Mouse (Mus musculus): ENCODE data around the gene Gpr83. TPM values are rescaled to one million over a fixed set of nuclear protein-coding genes. Genes with fewer than 3 reads are reported as not detected.

The Gpr83 gene
- 0.20 and 0.47 TPM in 2 replicates for polyA plus RNA-seq (2014; fragmentation: Nextera tagmentation; extraction: Ambion mirVana)

- peak within 1 kb of the TSS; percentile 82 for H3K4me2 ChIP-seq (ENCODE audit: low read depth, low read length, severe bottlenecking)
- WGBS, result 2% methylated on average over 47 of the region's 47 CpGs
- H3K4me3 ChIP-seq (ENCODE audit: low read depth, low read length), result peak within 1 kb of the TSS; percentile 41
- H3K9me3 ChIP-seq (ENCODE audit: control insufficient read depth, low read length), result no peaks in the 10 kb centered on the region
- no peaks in the 10 kb centered on the region for H3K36me3 ChIP-seq (ENCODE audit: control insufficient read depth, insufficient read depth, low read length)
- H3K27me3 ChIP-seq (ENCODE audit: control insufficient read depth, insufficient read depth, low read length), result peaks cover 23% of the 10 kb centered on the region
- ATAC-seq (replicated peaks; ENCODE audit: low FRiP score), result peak; percentile 91
- no peaks in the 10 kb centered on the region; the same call in 1 of the 2 replicates for H3K4me1 ChIP-seq (replicated peaks; ENCODE audit: control insufficient read depth, insufficient read depth, low read length)
- peak; percentile 76 for DNase-seq (ENCODE audit: low spot score)
- H3K9ac ChIP-seq (ENCODE audit: low read length), result peak within 1 kb of the TSS; percentile 44
- no peak within 1 kb of the TSS for H3K27ac ChIP-seq (ENCODE audit: low read depth, low read length)
Observed at GRCm38 (mm10) chr9:14859868-14860639, at the start of gene Gpr83. Gene Gpr83 (plus strand): TSS chr9:14860210.

DNA sequence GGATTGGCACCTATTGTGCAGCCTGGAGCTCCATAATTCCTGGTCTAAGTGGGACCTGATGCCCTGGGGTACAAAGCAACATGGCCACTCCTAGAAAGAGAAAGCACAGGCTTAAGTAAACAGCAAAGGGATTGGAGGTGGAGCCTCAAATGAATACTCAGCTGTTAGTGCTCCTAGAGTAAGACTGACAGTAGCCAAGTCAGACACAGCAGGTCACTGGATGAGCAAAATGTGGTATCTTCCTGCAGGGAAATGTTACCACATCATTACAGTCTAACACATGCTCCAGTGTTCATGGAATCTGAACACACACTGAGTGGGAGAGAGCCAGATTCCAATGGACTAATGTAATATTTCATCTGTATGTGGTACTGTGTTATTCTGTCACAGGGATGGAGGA lies 38.6 kb upstream of the Gpr83 start:
- H3K27me3 ChIP-seq (ENCODE audit: control insufficient read depth, insufficient read depth, low read length), result no peaks in the 10 kb centered on the region
- DNase-seq (ENCODE audit: low spot score) (no peak), ATAC-seq (replicated peaks; ENCODE audit: low FRiP score) (no peak)
- H3K9me3 ChIP-seq (ENCODE audit: control insufficient read depth, low read length), result no peaks in the 10 kb centered on the region
- H3K4me2 ChIP-seq (ENCODE audit: low read depth, low read length, severe bottlenecking), result no peak overlapping the region
- no peak overlapping the region for H3K4me3 ChIP-seq (ENCODE audit: low read depth, low read length)
- H3K36me3 ChIP-seq (ENCODE audit: control insufficient read depth, insufficient read depth, low read length), result no peaks in the 10 kb centered on the region
- no peak overlapping the region for H3K27ac ChIP-seq (ENCODE audit: low read depth, low read length)
- H3K4me1 ChIP-seq (replicated peaks; ENCODE audit: control insufficient read depth, insufficient read depth, low read length), result no peaks in the 10 kb centered on the region
- no peak overlapping the region for H3K9ac ChIP-seq (ENCODE audit: low read length)

DNA sequence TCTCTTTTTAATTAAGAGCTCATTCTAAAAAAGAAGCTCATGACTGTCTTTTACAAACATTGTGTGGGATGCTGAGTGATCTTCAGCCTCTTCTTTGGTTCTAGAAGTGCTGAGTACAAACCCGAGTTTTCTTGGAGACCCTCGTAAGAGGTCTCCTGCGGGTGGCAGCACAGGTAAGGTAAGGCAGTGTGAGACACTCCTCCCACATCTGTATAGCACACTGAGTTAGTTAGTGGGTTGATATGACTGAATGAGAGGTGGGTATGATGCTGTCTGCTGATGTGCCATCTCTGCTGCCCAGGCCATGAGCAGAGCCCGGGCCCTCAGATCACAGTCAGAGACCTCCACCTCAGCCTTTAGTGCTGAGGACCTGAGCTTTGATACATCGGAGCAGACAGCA lies 35.2 kb upstream of the Gpr83 start:
- ATAC-seq (replicated peaks; ENCODE audit: low FRiP score), result no peak

DNA sequence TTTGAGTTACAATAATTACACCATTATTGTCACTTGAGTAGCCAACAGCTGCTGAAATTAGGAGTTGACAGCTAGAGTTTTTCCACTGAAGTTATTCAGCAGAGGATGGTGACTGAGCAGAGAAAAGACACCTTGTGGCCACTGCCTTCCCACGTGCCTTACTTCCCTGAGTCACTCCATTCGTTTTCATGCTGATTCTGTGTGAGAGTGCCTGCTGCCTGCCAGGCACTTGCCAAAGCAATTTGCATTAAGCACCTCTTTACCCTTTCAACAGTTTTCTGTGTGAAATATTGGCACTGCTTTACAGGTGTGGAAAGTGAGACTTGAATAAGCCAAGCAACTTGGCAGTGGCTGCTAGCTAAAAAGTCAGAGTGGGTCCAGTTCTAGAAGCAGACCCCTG lies 32.1 kb upstream of the Gpr83 start:
- Histone ChIP-seq H3K4me2 (ENCODE audit: low read depth, low read length, severe bottlenecking) (no peak overlapping the region), H3K4me3 (ENCODE audit: low read depth, low read length) (no peak overlapping the region), H3K36me3 (ENCODE audit: control insufficient read depth, insufficient read depth, low read length) (no peaks in the 10 kb centered on the region; the same call in 1 of the 2 replicates), H3K9me3 (ENCODE audit: control insufficient read depth, low read length) (no peaks in the 10 kb centered on the region), H3K27me3 (ENCODE audit: control insufficient read depth, insufficient read depth, low read length) (no peaks in the 10 kb centered on the region), H3K27ac (ENCODE audit: low read depth, low read length) (no peak overlapping the region), H3K4me1 (replicated peaks; ENCODE audit: control insufficient read depth, insufficient read depth, low read length) (no peaks in the 10 kb centered on the region), H3K9ac (ENCODE audit: low read length) (no peak overlapping the region)
- 90% methylated on average over 2 of the region's 2 CpGs for WGBS
- DNase-seq (ENCODE audit: low spot score) (no peak), ATAC-seq (replicated peaks; ENCODE audit: low FRiP score) (no peak)

More for the DNA sequence above, 35.2 kb upstream of the Gpr83 start:
- WGBS, result 88% methylated on average over 5 of the region's 5 CpGs
- H3K4me3 ChIP-seq (ENCODE audit: low read depth, low read length), result no peak overlapping the region
- no peaks in the 10 kb centered on the region; the same call in 1 of the 2 replicates for H3K36me3 ChIP-seq (ENCODE audit: control insufficient read depth, insufficient read depth, low read length)
- H3K9ac ChIP-seq (ENCODE audit: low read length), result no peak overlapping the region
- no peaks in the 10 kb centered on the region for H3K4me1 ChIP-seq (replicated peaks; ENCODE audit: control insufficient read depth, insufficient read depth, low read length)
- no peaks in the 10 kb centered on the region for H3K27me3 ChIP-seq (ENCODE audit: control insufficient read depth, insufficient read depth, low read length)
- DNase-seq (ENCODE audit: low spot score), result no peak
- H3K9me3 ChIP-seq (ENCODE audit: control insufficient read depth, low read length), result no peaks in the 10 kb centered on the region
- no peak overlapping the region for H3K4me2 ChIP-seq (ENCODE audit: low read depth, low read length, severe bottlenecking)
- no peak overlapping the region for H3K27ac ChIP-seq (ENCODE audit: low read depth, low read length)

DNA sequence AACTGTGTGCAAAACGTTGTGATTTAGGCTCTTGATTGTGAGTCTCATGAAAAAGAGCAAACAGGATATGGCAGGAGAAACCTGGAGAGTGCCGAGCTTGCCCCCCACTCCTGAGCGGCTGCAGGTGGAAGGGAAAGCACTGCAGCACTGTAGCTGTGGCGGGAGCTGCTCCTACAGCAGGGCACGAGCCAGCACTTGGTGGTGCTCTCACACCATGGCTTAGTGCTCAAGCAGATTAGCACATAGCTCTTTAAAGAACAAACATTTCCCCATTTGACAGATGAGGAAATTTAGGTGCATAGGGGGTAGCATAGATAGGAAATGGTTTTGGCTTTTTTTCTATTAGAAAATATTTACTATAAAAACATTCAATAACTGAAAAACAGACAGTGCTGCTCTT lies 28.0 kb upstream of the Gpr83 start:
- H3K27me3 ChIP-seq (ENCODE audit: control insufficient read depth, insufficient read depth, low read length), result no peaks in the 10 kb centered on the region
- H3K36me3 ChIP-seq (ENCODE audit: control insufficient read depth, insufficient read depth, low read length), result no peaks in the 10 kb centered on the region; the same call in 1 of the 2 replicates
- H3K9me3 ChIP-seq (ENCODE audit: control insufficient read depth, low read length), result no peaks in the 10 kb centered on the region
- ATAC-seq (replicated peaks; ENCODE audit: low FRiP score), result no peak
- H3K4me3 ChIP-seq (ENCODE audit: low read depth, low read length), result no peak overlapping the region
- no peak overlapping the region for H3K9ac ChIP-seq (ENCODE audit: low read length)
- no peak overlapping the region for H3K4me2 ChIP-seq (ENCODE audit: low read depth, low read length, severe bottlenecking)
- no peaks in the 10 kb centered on the region for H3K4me1 ChIP-seq (replicated peaks; ENCODE audit: control insufficient read depth, insufficient read depth, low read length)
- no peak overlapping the region for H3K27ac ChIP-seq (ENCODE audit: low read depth, low read length)
- WGBS, result 85% methylated on average over 5 of the region's 5 CpGs
- no peak for DNase-seq (ENCODE audit: low spot score)

- no peaks in the 10 kb centered on the region for H3K4me1 ChIP-seq (replicated peaks; ENCODE audit: control insufficient read depth, insufficient read depth, low read length)
- H3K4me3 ChIP-seq (ENCODE audit: low read depth, low read length), result no peak overlapping the region
- H3K27me3 ChIP-seq (ENCODE audit: control insufficient read depth, insufficient read depth, low read length), result no peaks in the 10 kb centered on the region
- H3K9me3 ChIP-seq (ENCODE audit: control insufficient read depth, low read length), result no peaks in the 10 kb centered on the region
- ATAC-seq (replicated peaks; ENCODE audit: low FRiP score) (no peak), DNase-seq (ENCODE audit: low spot score) (no peak)
- H3K9ac ChIP-seq (ENCODE audit: low read length), result no peak overlapping the region
- WGBS, result 92% methylated on average over 6 of the region's 6 CpGs
- H3K4me2 ChIP-seq (ENCODE audit: low read depth, low read length, severe bottlenecking), result no peak overlapping the region
- H3K27ac ChIP-seq (ENCODE audit: low read depth, low read length), result no peak overlapping the region
- H3K36me3 ChIP-seq (ENCODE audit: control insufficient read depth, insufficient read depth, low read length), result no peaks in the 10 kb centered on the region; the same call in 1 of the 2 replicates
Observed at GRCm38 (mm10) chr9:14835335-14836075, 24.5 kb upstream of the Gpr83 start.

- Histone ChIP-seq H3K9me3 (ENCODE audit: control insufficient read depth, low read length) (no peaks in the 10 kb centered on the region), H3K27ac (ENCODE audit: low read depth, low read length) (no peak overlapping the region), H3K9ac (ENCODE audit: low read length) (no peak overlapping the region), H3K27me3 (ENCODE audit: control insufficient read depth, insufficient read depth, low read length) (no peaks in the 10 kb centered on the region), H3K36me3 (ENCODE audit: control insufficient read depth, insufficient read depth, low read length) (no peaks in the 10 kb centered on the region; the same call in 1 of the 2 replicates), H3K4me3 (ENCODE audit: low read depth, low read length) (no peak overlapping the region), H3K4me1 (replicated peaks; ENCODE audit: control insufficient read depth, insufficient read depth, low read length) (no peaks in the 10 kb centered on the region), H3K4me2 (ENCODE audit: low read depth, low read length, severe bottlenecking) (no peak overlapping the region)
- DNase-seq (ENCODE audit: low spot score), result peak; percentile 68
- 80% methylated on average over 7 of the region's 7 CpGs for WGBS
- 0 out of 2 replicates have a peak, but pooled peaks have one; percentile 55 for ATAC-seq (replicated peaks; ENCODE audit: low FRiP score)
Observed at GRCm38 (mm10) chr9:14839527-14839926, 20.5 kb upstream of the Gpr83 start.

- no peak for DNase-seq (ENCODE audit: low spot score)
- H3K27me3 ChIP-seq (ENCODE audit: control insufficient read depth, insufficient read depth, low read length), result no peaks in the 10 kb centered on the region
- ATAC-seq (replicated peaks; ENCODE audit: low FRiP score), result no peak
- no peak overlapping the region for H3K4me2 ChIP-seq (ENCODE audit: low read depth, low read length, severe bottlenecking)
- no peaks in the 10 kb centered on the region; the same call in 1 of the 2 replicates for H3K36me3 ChIP-seq (ENCODE audit: control insufficient read depth, insufficient read depth, low read length)
- H3K9me3 ChIP-seq (ENCODE audit: control insufficient read depth, low read length), result no peaks in the 10 kb centered on the region
- 83% methylated on average over 5 of the region's 5 CpGs for WGBS
- H3K4me1 ChIP-seq (replicated peaks; ENCODE audit: control insufficient read depth, insufficient read depth, low read length), result no peaks in the 10 kb centered on the region
- H3K27ac ChIP-seq (ENCODE audit: low read depth, low read length), result no peak overlapping the region
- no peak overlapping the region for H3K4me3 ChIP-seq (ENCODE audit: low read depth, low read length)
- no peak overlapping the region for H3K9ac ChIP-seq (ENCODE audit: low read length)
Observed at GRCm38 (mm10) chr9:14839970-14840369, 20.0 kb upstream of the Gpr83 start.
